Mouse (Mus musculus) liver, postnatal 0 days (tissue): ENCODE measurements at regions not wholly inside any gene's neighbourhood (a gene's known extent, or its start where the extent isn't known, plus 50 kb on each side); places are given as distances from the start of the nearest gene placed in this dataset.

ENCODE experiments used
- ATAC-seq: fragments of 200-750 bp; cut with Nextera tagmentation; 2 replicates; pipeline ENCODE4 v1.8.0; 2017; ENCODE audit warnings: mild to moderate bottlenecking, moderate library complexity
- DNase-seq: peaks from one replicate; pipeline ENCODE4 v3.0.0-alpha.2; 2016
- H3K27ac ChIP-seq: fragments of 300-500 bp; sonication (generic); 2 replicates; pipeline ENCODE4 v1.5.1; 2014; ENCODE audit warnings: antibody characterized with exemption, moderate library complexity, mild to moderate bottlenecking, low read depth
- H3K27me3 ChIP-seq: fragments of 300-500 bp; sonication (generic); 2 replicates; pipeline ENCODE4 v1.6.1; 2014; ENCODE audit warnings: low read length, control low read depth, mixed read lengths; ENCODE audit not compliant: insufficient read depth
- H3K36me3 ChIP-seq: fragments of 300-500 bp; sonication (generic); replicated peaks from 2 replicates; pipeline ENCODE4 v1.6.1; 2014; ENCODE audit warnings: mild to moderate bottlenecking, control low read depth, low read length, moderate library complexity, mixed read lengths; ENCODE audit not compliant: insufficient read depth
- H3K4me1 ChIP-seq: fragments of 300-500 bp; sonication (generic); 2 replicates; pipeline ENCODE4 v1.6.1; 2014; ENCODE audit warnings: antibody characterized with exemption, mild to moderate bottlenecking, control low read depth; ENCODE audit not compliant: insufficient read depth
- H3K4me2 ChIP-seq: fragments of 300-500 bp; sonication (generic); 2 replicates; pipeline ENCODE4 v1.6.1; 2014; ENCODE audit warnings: low read depth, mild to moderate bottlenecking, low read length, moderate library complexity, mixed read lengths
- H3K4me3 ChIP-seq: fragments of 300-500 bp; sonication (generic); 2 replicates; pipeline ENCODE4 v1.5.1; 2014; ENCODE audit warnings: low read depth, low read length
- H3K9ac ChIP-seq: fragments of 300-500 bp; sonication (generic); replicated peaks from 2 replicates; pipeline ENCODE4 v1.6.1; 2014; ENCODE audit warnings: mild to moderate bottlenecking, moderate library complexity
- H3K9me3 ChIP-seq: fragments of 300-500 bp; sonication (generic); 2 replicates; pipeline ENCODE4 v1.6.1; 2016; ENCODE audit warnings: mild to moderate bottlenecking, control low read depth, low read length, mixed read lengths
- CTCF ChIP-seq: sonication (generic); IDR thresholded peaks from 2 replicates; pipeline ENCODE4 v1.5.1; 2016; ENCODE audit warnings: antibody characterized with exemption, low read depth
- EP300 ChIP-seq: IDR thresholded peaks from 2 replicates; pipeline ENCODE4 v1.6.1; 2016; ENCODE audit warnings: antibody characterized with exemption, low read depth, mild to moderate bottlenecking
- WGBS: fragments of 180-500 bp; shearing (Covaris S2); extraction: QIAGEN DNeasy Blood & Tissue Kit; methylation state at CpG from one replicate; pipeline ENCODE4 v1.1.7; 2014; ENCODE audit not compliant: insufficient replicate concordance; 5-methylcytosine and 5-hydroxymethylcytosine counted together

DNA sequence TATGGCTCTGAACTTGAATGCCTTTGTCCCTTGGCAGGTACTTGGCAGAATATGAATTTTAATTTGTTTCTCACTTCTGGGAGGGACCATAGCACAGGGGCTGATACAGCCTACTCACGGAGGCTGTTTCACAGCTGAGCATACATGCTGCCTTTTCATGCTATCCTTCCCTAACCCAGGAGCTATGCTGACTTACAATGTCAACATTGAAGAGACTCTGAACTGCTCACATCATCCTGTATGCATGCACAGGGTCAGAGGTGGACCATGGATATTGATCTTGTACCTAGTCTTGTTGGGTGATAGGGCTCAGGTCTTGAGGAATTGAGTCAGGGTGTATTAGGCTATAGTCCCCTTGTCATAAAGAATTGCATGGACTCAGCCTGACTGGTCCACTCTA is 74.5 kb downstream of the Cmpk2 start:
- peak; percentile 70 for ATAC-seq
- no peak overlapping the region for H3K9ac ChIP-seq
- H3K4me3 ChIP-seq = no peak overlapping the region
- no peak for DNase-seq
- H3K9me3 ChIP-seq = no peaks in the 10 kb centered on the region
- no peaks in the 10 kb centered on the region for H3K36me3 ChIP-seq
- H3K27ac ChIP-seq = no peak overlapping the region
- TF ChIP-seq EP300 (no peak), CTCF (no peak)
- no peaks in the 10 kb centered on the region for H3K27me3 ChIP-seq
- no peak overlapping the region for H3K4me2 ChIP-seq
- no peaks in the 10 kb centered on the region for H3K4me1 ChIP-seq
- WGBS = 73% methylated on average over 1 of the region's 1 CpGs

DNA sequence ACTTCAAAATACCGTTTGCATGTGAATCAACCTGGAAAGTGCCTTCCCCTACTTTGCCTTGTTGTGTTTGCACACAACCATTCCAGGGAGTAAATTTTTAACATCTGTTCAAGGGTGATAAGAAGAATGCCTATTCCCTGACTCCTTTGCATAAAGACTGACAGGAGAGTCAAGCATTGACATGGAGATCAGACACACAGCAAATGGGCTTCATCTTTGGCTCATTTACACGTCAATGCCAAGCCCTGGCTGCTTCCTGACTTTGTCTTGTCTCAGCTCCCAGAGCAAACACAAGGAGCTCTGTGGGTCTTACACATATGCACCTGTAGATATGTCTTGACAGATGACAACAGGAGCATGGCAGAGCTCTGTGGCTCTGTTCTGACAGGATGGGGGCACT is 73.4 kb downstream of the Cmpk2 start:
- DNase-seq = no peak
- Histone ChIP-seq H3K27me3 (no peaks in the 10 kb centered on the region), H3K27ac (no peak overlapping the region), H3K4me2 (no peak overlapping the region), H3K9me3 (no peaks in the 10 kb centered on the region), H3K9ac (no peak overlapping the region), H3K4me1 (no peaks in the 10 kb centered on the region), H3K36me3 (no peaks in the 10 kb centered on the region), H3K4me3 (no peak overlapping the region)
- WGBS = 35% methylated on average over 2 of the region's 2 CpGs
- TF ChIP-seq EP300 (no peak), CTCF (no peak)
- no peak for ATAC-seq

GRCm38 (mm10) chr12:26535261-26535890 is 66.4 kb downstream of the Cmpk2 start:
- no peak for ATAC-seq
- Histone ChIP-seq H3K27ac (no peak overlapping the region), H3K4me3 (no peak overlapping the region), H3K27me3 (no peaks in the 10 kb centered on the region), H3K36me3 (no peaks in the 10 kb centered on the region), H3K9me3 (no peaks in the 10 kb centered on the region), H3K4me1 (no peaks in the 10 kb centered on the region), H3K9ac (no peak overlapping the region), H3K4me2 (no peak overlapping the region)
- DNase-seq = no peak
- 65% methylated on average over 9 of the region's 9 CpGs for WGBS
- TF ChIP-seq EP300 (no peak), CTCF (no peak)

DNA sequence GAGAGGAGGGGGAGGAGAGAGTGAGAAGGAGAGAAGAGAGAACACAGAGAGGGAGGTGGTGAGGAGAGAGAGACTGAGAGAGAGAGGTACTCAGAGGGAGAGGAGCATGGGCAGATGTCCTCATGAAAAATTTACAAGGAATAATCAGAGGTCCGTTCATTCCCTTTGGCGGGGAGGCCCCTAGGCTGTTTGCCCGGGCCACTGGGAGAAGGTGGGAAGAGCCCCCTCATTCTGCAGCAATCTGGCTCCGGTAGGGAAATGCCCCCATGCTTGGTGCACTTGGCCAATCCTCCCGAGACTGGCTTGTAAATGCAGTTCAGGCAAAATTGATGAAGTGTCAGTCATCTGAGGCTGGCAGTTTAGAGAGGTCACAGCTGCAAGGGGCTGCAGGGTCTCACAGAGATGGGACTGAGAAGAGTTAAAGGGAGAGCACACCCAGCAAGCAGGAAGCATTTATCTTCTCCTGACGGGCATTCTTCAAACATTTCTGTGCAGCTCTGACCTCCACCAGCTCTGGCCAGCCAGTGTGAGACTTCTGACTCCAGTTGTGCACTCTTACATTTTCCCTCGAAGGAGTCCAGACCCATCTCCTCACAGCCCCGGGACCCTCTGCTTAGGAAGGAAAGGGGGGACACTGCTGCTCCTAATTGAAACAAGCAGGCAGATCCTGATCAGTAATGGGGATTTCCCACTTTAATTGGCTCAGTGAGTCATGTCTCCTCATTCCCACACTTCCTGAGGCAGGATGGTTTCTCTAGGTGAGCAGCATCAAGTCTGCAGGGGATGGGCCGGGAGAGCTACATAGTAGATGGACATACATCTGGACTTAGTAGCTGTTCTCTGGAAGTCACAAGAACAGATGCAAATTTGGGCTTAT is 65.5 kb downstream of the Cmpk2 start:
- 28% methylated on average over 9 of the region's 9 CpGs for whole genome bisulfite sequencing
- no peak for DNase-seq
- H3K27ac ChIP-seq = no peak overlapping the region
- no peaks in the 10 kb centered on the region for H3K36me3 ChIP-seq
- TF ChIP-seq CTCF = no peak
- TF ChIP-seq EP300 = no peak
- H3K4me2 ChIP-seq = no peak overlapping the region
- no peaks in the 10 kb centered on the region for H3K27me3 ChIP-seq
- H3K9ac ChIP-seq = no peak overlapping the region
- no peaks in the 10 kb centered on the region for H3K9me3 ChIP-seq
- no peak overlapping the region for H3K4me3 ChIP-seq
- no peaks in the 10 kb centered on the region for H3K4me1 ChIP-seq
- no peak for ATAC-seq

DNA sequence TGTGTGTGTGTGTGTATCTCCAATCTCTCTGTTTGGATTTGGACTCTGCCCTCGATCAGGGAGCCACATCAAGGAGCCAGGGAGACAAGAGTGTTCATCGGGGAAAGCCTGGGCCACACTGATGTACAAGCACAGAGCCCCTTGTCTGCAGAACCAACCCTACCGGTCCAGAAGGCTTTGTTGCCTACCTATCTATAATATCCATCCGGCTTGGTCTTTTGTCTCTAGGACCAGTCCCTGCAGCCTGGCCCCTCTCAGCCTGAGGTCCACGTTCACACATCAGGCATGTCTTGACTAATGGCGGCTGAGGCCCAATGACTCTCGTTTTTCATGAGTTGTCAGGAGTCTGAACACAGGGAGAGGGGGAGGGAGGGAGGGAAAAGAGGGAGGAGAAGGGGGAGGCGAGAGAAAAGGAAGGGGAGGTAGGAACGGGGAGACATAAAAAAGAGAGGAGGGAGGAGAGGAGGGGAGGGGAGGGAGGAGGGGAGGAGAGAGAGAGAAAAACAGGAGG is 64.7 kb downstream of the Cmpk2 start:
- WGBS = 58% methylated on average over 9 of the region's 9 CpGs
- H3K9me3 ChIP-seq = no peaks in the 10 kb centered on the region
- no peak overlapping the region for H3K27ac ChIP-seq
- no peak overlapping the region for H3K4me3 ChIP-seq
- no peak for DNase-seq
- no peaks in the 10 kb centered on the region for H3K27me3 ChIP-seq
- no peak overlapping the region for H3K9ac ChIP-seq
- no peak for TF ChIP-seq EP300
- no peak for TF ChIP-seq CTCF
- ATAC-seq = no peak
- H3K4me1 ChIP-seq = no peaks in the 10 kb centered on the region
- no peak overlapping the region for H3K4me2 ChIP-seq
- no peaks in the 10 kb centered on the region for H3K36me3 ChIP-seq

GRCm38 (mm10) chr12:26532823-26533640 is 64.0 kb downstream of the Cmpk2 start:
- H3K4me3 ChIP-seq = no peak overlapping the region
- no peaks in the 10 kb centered on the region for H3K4me1 ChIP-seq
- no peak overlapping the region for H3K4me2 ChIP-seq
- DNase-seq (peak; percentile 78), ATAC-seq (0 out of 2 replicates have a peak, but pooled peaks have one; percentile 35)
- WGBS = 59% methylated on average over 13 of the region's 13 CpGs
- H3K27ac ChIP-seq = no peak overlapping the region
- H3K36me3 ChIP-seq = no peaks in the 10 kb centered on the region
- peak; percentile 94 for TF ChIP-seq CTCF
- no peak for TF ChIP-seq EP300
- no peaks in the 10 kb centered on the region for H3K9me3 ChIP-seq
- no peak overlapping the region for H3K9ac ChIP-seq
- H3K27me3 ChIP-seq = no peaks in the 10 kb centered on the region
